Mouse (Mus musculus) heart, embryonic 14.5 days (tissue): ENCODE results near the gene Abca1. TPM values are rescaled to one million over a fixed set of nuclear protein-coding genes. Genes with fewer than 3 reads are reported as not detected.
A peak's percentile ranks its signal among the peaks of the same experiment; 100 is the strongest.

ENCODE experiments used
- ATAC-seq: fragments of 200-750 bp; cut with Nextera tagmentation; 2 replicates; pipeline ENCODE4 v1.8.0; 2017; ENCODE audit warnings: low read depth, moderate TSS enrichment; ENCODE audit not compliant: insufficient number of reproducible peaks, insufficient read depth, low FRiP score
- H3K27ac ChIP-seq, 2 experiments: fragments of 200-500 bp in 1 of 2; fragments of 300-500 bp in 1 of 2; sonication (generic) in 1 of 2; replicated peaks in 1 of 2; 2 replicates each; pipeline ENCODE4 v1.5.1; 2012 to 2014; ENCODE audit warnings: low read depth in 2 of 2, low read length in 2 of 2, control low read depth in 1 of 2, mild to moderate bottlenecking in 1 of 2, mixed read lengths in 1 of 2; ENCODE audit not compliant: control insufficient read depth in 1 of 2, insufficient read depth in 1 of 2
- H3K27me3 ChIP-seq: fragments of 300-500 bp; sonication (generic); 2 replicates; pipeline ENCODE4 v1.6.1; 2014; ENCODE audit warnings: mild to moderate bottlenecking, low read length, control low read depth; ENCODE audit not compliant: control insufficient read depth, insufficient read depth
- H3K36me3 ChIP-seq: fragments of 300-500 bp; sonication (generic); 2 replicates; pipeline ENCODE4 v1.6.1; 2014; ENCODE audit warnings: mild to moderate bottlenecking, control low read depth, low read length, mixed read lengths; ENCODE audit not compliant: control insufficient read depth, insufficient read depth
- H3K4me1 ChIP-seq, 2 experiments: fragments of 200-500 bp in 1 of 2; fragments of 300-500 bp in 1 of 2; sonication (generic) in 1 of 2; 2 replicates each; pipeline ENCODE4 v1.6.1; 2012 to 2014; ENCODE audit warnings: low read length in 2 of 2, control low read depth in 1 of 2, mixed read lengths in 1 of 2; ENCODE audit not compliant: control insufficient read depth in 2 of 2, insufficient read depth in 2 of 2
- H3K4me2 ChIP-seq: fragments of 300-500 bp; sonication (generic); 2 replicates; pipeline ENCODE4 v1.6.1; 2014; ENCODE audit warnings: mild to moderate bottlenecking, low read length
- H3K4me3 ChIP-seq, 2 experiments: fragments of 200-500 bp in 1 of 2; fragments of 300-500 bp in 1 of 2; sonication (generic) in 1 of 2; 2 replicates each; pipeline ENCODE4 v1.5.1; 2012 to 2014; ENCODE audit warnings: low read length in 2 of 2, mild to moderate bottlenecking in 2 of 2, control low read depth in 1 of 2, low read depth in 1 of 2, moderate library complexity in 1 of 2; ENCODE audit not compliant: control insufficient read depth in 1 of 2, insufficient read depth in 1 of 2
- H3K9ac ChIP-seq: fragments of 300-500 bp; sonication (generic); 2 replicates; pipeline ENCODE4 v1.6.1; 2014; ENCODE audit warnings: mild to moderate bottlenecking, low read length
- H3K9me3 ChIP-seq: fragments of 300-500 bp; sonication (generic); 2 replicates; pipeline ENCODE4 v1.6.1; 2016; ENCODE audit warnings: low read length, control low read depth; ENCODE audit not compliant: control insufficient read depth
- WGBS: fragments of 180-500 bp; shearing (Covaris S2); extraction: QIAGEN DNeasy Blood & Tissue Kit; methylation state at CpG from one replicate; pipeline ENCODE4 v1.1.7; 2014; 5-methylcytosine and 5-hydroxymethylcytosine counted together
- polyA plus RNA-seq: library from polyadenylated mRNA; unstranded; fragments of >200 nt; fragmentation: Nextera tagmentation; extraction: Ambion mirVana; gene quantifications from 2 replicates; pipeline ENCODE4 v1.2.1, GENCODE M21; 2014

Abca1 gene
- polyA plus RNA-seq, 1 experiment from 2014 or later: 7.8 TPM

DNA sequence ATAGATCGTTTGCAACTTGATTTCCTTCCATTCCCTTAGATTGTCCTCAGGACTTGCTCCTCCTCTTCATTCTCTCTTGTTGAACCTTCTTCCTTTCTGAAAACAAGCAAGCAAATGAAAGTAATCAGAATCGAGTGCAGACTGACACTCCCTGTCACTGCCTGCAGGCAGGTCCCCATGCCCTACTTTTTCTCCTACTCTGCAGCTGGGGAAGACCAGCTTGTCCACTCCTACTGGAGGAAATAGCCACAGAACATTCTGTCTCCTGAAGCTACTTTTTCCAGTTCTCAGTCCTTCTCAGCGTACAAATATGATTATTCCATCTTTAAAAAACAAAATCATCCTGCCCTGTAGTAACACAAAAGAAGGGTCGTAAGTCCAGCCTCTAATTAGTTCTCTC, 135.3 kb downstream of the Abca1 start:
- peaks cover 38% of the 10 kb centered on the region for H3K36me3 ChIP-seq

DNA sequence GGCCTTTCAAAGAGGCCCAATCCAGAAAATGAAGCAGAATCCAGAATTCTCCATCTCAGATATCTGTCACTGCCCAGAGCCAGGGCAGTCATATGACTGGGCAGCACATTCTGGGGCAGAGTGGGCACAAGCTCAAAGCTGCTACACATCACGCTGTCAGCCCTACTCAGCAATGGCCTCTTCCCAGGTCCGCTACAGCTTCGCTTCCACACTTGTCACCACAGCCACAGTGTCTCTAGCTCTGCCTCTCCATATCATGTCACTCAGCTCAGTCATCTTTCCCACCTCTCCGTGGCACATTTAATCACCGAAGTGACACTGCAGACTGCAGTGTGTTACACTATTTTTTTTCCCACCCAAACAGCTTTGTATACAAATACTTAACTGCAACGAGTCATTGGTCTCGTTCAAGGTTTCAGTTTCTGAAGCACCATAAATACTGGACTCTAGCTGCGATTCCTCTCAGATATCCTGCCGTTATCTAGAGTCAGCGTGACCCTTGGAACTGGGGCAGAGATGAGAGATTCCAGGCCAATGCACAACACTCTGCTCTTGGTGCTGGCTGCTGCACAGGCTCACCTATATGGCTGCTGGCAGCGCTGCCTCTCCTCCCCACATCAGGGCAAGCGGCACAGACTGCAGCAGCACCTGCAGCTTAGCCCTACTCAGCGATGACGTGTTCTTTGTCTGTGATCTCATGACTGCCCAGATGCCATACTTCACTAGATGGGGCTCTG, 136.3 kb downstream of the Abca1 start:
- ATAC-seq: no peak
- Histone ChIP-seq H3K9me3 (peaks cover 5% of the 10 kb centered on the region; the same call in 1 of the 2 replicates), H3K27ac (no peak overlapping the region), H3K4me2 (no peak overlapping the region), H3K4me3 (no peak overlapping the region), H3K36me3 (peaks cover 47% of the 10 kb centered on the region), H3K4me1 (no peaks in the 10 kb centered on the region), H3K9ac (no peak overlapping the region), H3K27me3 (no peaks in the 10 kb centered on the region)
- 73% methylated on average over 14 of the region's 14 CpGs for WGBS

More for the DNA sequence above, 135.3 kb downstream of the Abca1 start:
- H3K4me3 ChIP-seq: no peak overlapping the region
- H3K4me2 ChIP-seq: no peak overlapping the region
- ATAC-seq: no peak
- 86% methylated on average over 4 of the region's 4 CpGs for WGBS
- no peaks in the 10 kb centered on the region for H3K27me3 ChIP-seq
- H3K4me1 ChIP-seq: no peaks in the 10 kb centered on the region
- no peak overlapping the region for H3K9ac ChIP-seq
- peaks cover 5% of the 10 kb centered on the region; the same call in 1 of the 2 replicates for H3K9me3 ChIP-seq
- H3K27ac ChIP-seq: no peak overlapping the region

DNA sequence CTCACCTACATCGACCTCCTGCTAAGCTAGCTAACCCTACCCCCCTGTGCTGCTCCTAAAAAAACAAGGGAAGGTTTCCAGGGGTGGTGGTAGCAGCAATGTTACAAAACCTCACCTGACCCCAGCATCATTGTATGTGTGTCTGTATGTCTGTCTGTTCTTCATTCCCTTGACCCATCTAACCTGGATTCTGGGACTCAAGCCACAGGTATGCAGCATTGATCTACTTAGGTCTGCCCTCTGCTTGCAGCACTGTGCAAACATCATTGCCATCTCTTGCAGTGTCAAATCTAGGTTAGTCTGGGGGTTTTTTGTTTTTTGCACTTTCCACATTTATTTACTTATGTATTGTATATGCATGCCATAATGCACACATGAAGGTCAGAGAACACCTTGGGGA, 141.3 kb downstream of the Abca1 start:
- H3K27me3 ChIP-seq: no peaks in the 10 kb centered on the region
- no peak for ATAC-seq
- H3K9ac ChIP-seq: no peak overlapping the region
- H3K36me3 ChIP-seq: peaks cover 72% of the 10 kb centered on the region
- H3K4me1 ChIP-seq: no peaks in the 10 kb centered on the region
- no peak overlapping the region for H3K27ac ChIP-seq
- WGBS: 75% methylated on average over 1 of the region's 1 CpGs
- peaks cover 13% of the 10 kb centered on the region for H3K9me3 ChIP-seq
- H3K4me3 ChIP-seq: no peak overlapping the region
- H3K4me2 ChIP-seq: no peak overlapping the region

DNA sequence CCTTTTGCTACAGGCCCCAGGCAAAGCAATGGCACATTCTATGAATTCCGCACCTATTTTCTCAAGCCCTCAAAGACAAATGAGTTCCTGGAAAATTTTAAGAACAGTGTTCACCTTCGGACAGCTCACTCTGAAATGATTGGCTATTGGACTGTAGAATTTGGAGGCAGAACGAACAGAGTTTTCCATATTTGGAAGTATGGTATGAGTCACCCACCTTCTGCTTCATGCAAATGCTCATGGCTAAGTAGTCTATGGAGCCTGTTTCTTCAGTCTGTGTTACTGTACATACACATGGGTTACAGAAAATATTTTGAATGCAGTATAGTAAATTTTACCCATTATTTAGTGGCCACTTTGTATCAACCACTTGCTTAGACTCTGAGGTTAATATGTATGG, 144.7 kb downstream of the Abca1 start:
- Histone ChIP-seq H3K4me1 (peaks cover 2% of the 10 kb centered on the region in 2 experiments; a peak in 2 of 4 replicates), H3K27me3 (no peaks in the 10 kb centered on the region), H3K4me2 (no peak overlapping the region), H3K9ac (no peak overlapping the region), H3K36me3 (peaks cover 45% of the 10 kb centered on the region), H3K27ac (no peak overlapping the region), H3K4me3 (no peak overlapping the region), H3K9me3 (peaks cover 13% of the 10 kb centered on the region)
- ATAC-seq: no peak
- WGBS: 91% methylated on average over 3 of the region's 3 CpGs

DNA sequence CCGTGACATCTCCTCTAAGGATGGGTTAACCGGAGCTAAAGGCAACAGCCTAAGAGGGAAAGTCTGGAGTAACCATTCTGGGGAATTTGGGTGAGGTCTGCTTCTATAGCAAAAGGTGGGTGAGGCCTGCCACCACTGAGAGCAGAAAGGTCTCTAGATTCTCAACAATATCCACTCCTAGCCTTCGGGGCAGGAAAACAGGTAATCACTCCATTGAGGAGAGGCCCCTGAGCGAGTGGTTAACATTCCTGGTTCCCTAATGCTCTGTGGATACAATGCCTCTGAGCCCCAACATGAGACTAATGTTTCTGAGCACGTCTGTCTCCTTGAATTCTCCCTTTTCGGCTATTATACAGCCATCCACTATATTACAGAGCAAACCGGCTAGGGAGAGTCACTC, 145.3 kb downstream of the Abca1 start:
- Histone ChIP-seq H3K36me3 (peaks cover 39% of the 10 kb centered on the region), H3K27ac (no peak overlapping the region), H3K4me1 (peaks cover 2% of the 10 kb centered on the region in 2 experiments; a peak in 2 of 4 replicates), H3K9me3 (peaks cover 13% of the 10 kb centered on the region), H3K27me3 (no peaks in the 10 kb centered on the region), H3K9ac (no peak overlapping the region), H3K4me3 (no peak overlapping the region), H3K4me2 (no peak overlapping the region)
- 90% methylated on average over 7 of the region's 7 CpGs for WGBS
- no peak for ATAC-seq

DNA sequence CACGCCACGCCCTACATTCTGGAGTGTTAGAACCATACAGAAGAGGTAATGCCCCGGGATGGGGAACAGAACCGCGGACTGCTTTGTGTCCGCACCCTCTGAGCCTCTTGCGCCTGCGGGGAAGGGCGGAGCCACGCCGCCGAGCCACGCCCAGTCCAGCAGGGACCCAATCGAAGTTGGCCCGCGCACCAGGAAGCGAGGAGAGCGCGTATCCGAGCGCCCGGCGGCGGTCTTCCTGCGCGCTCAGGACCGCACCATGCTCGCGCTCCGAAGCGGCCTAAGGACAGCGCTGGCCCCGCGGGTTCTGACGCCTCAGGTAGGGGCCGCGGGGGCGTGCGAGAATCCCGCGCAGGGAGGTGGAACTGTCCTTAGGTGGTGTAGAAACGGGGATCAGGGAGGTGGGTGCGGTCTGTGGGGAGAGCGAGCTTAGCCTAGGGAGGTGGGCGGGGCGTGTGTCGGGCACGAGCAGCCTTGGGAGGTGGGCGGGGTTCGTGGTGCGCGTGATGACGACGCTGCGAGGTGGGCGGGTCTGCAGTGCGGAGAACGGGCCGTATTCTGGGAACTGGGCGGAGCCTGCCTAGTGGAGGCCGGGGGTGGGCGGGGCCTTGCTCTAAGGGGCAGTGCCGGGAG, 147.8 kb downstream of the Abca1 start, which contains the start of gene Nipsnap3b:
Gene Nipsnap3b (plus strand): TSS at position 149 of the 630 bp plus-strand sequence.
- WGBS: 1% methylated on average over 63 of the region's 63 CpGs
- Histone ChIP-seq H3K4me3 (peak within 1 kb of the TSS; percentile 81 to 85), H3K4me2 (peak within 1 kb of the TSS; percentile 74), H3K36me3 (peaks cover 18% of the 10 kb centered on the region), H3K27me3 (no peaks in the 10 kb centered on the region), H3K4me1 (peaks cover 2% of the 10 kb centered on the region in 2 experiments; a peak in 2 of 4 replicates), H3K9me3 (peaks cover 4% of the 10 kb centered on the region), H3K27ac (peak within 1 kb of the TSS; percentile 72 to 86), H3K9ac (peak within 1 kb of the TSS; percentile 81)
- peak; percentile 98 for ATAC-seq

DNA sequence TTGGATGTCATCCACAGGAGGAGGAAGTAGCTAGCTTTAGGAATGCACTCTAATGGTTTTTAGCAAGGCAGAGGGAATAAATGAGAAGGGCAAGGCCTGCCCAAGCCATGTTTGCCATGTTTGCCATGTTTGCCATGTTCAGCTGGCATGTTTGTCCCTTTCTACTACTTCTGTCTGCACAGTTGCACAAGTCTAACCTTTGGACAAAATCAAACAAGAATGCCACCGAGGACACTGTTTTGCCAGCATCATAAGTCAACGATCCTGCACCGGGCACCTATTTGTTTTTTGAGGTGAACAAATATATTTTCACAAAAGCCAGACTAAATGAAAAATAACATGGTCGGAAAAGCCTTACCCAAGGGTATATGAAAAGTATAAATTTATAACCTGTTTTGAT, 149.8 kb downstream of the Abca1 start:
- ATAC-seq: no peak
- WGBS: 83% methylated on average over 4 of the region's 4 CpGs
- Histone ChIP-seq H3K27ac (no peak overlapping the region), H3K9me3 (no peaks in the 10 kb centered on the region), H3K9ac (no peak overlapping the region), H3K4me1 (peaks cover 2% of the 10 kb centered on the region in 2 experiments; a peak in 2 of 4 replicates), H3K4me2 (no peak overlapping the region), H3K27me3 (no peaks in the 10 kb centered on the region), H3K36me3 (peaks cover 1% of the 10 kb centered on the region; the same call in 1 of the 2 replicates), H3K4me3 (no peak overlapping the region)
